Mouse (Mus musculus) stomach, postnatal 0 days (tissue): ENCODE results near the gene Ceacam18.

Source experiments
- CTCF ChIP-seq: IDR thresholded peaks from 2 replicates; pipeline ENCODE4 v1.5.1; 2016; ENCODE audit warnings: antibody characterized with exemption, low read depth, mild to moderate bottlenecking, moderate library complexity
- EP300 ChIP-seq: optimal IDR thresholded peaks from 2 replicates; pipeline ENCODE3; 2016; ENCODE audit warnings: antibody characterized with exemption

DNA sequence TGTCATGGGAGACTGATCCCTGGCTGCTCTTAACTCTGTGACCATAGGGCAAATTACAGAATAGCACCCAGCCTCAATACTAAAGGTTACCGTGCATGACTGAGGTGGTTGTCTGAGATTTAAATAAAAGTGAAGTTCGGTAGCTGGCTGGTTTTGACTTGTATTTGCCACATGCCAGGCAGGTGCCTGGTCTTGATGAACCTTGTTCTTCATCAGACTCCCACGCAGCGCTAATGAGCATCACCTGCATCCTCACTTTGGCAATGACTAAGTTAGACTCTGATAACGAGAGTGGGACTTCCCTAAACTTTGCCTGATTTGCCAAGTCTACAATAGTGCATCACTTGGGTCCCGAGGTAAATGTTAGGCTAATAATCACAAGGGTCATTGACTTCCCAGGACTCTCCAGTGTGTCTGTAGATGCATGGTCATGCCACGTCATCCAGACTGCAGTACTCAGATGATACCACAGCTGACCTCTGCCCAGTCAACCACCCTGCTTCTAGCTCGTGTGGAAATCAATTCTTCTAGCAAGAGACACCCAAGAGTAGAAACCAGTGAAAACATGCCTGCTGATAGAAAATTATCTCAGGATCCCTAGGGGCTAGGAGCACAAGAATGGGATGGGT, 8.6 kb upstream of the Ceacam18 start:
- TF ChIP-seq CTCF (no peak), EP300 (no peak)
